Mouse (Mus musculus): ENCODE results near the gene Olfr53. TPM values are rescaled to one million over a fixed set of nuclear protein-coding genes. Genes with fewer than 3 reads are reported as not detected.

The Olfr53 gene
- not detected in 2 replicates for polyA plus RNA-seq (2015; fragmentation: Nextera tagmentation; extraction: Ambion mirVana)

GRCm38 (mm10) chr7:140646152-140646551 is at the start of gene Olfr53:
Olfr53 (plus strand) TSS chr7:140646452.

GRCm38 (mm10) chr7:140600969-140601368 is 45.3 kb upstream of the Olfr53 start, which contains the start of gene Olfr46:
Olfr46 (plus strand) TSS chr7:140601269.

GRCm38 (mm10) chr7:140628670-140629069 is 17.6 kb upstream of the Olfr53 start, which contains the start of gene Olfr61:
Olfr61 (plus strand) TSS chr7:140628970.

GRCm38 (mm10) chr7:140659630-140660029 is 13.4 kb downstream of the Olfr53 start, which contains the start of gene Olfr539:
Olfr539 (plus strand) TSS chr7:140659930.

GRCm38 (mm10) chr7:140681651-140682050 is 35.4 kb downstream of the Olfr53 start, which contains the start of gene Olfr45:
Olfr45 (plus strand) TSS chr7:140681951.

GRCm38 (mm10) chr7:140696967-140697366 is 50.7 kb downstream of the Olfr53 start, which contains the start of gene Olfr541:
Olfr541 (plus strand) TSS chr7:140697267.

Other genes with a start within 250 kb of the Olfr53 start
- not detected in 2 replicates for gene Olfr531, start 243.5 kb upstream of the Olfr53 start, polyA plus RNA-seq (2015; fragmentation: Nextera tagmentation; extraction: Ambion mirVana)
- not detected in 2 replicates for gene Olfr532, start 224.8 kb upstream of the Olfr53 start, polyA plus RNA-seq (2015; fragmentation: Nextera tagmentation; extraction: Ambion mirVana)
- not detected in 2 replicates for gene Olfr533, start 183.1 kb upstream of the Olfr53 start, polyA plus RNA-seq (2015; fragmentation: Nextera tagmentation; extraction: Ambion mirVana)
- gene Olfr535, start 162.2 kb upstream of the Olfr53 start, polyA plus RNA-seq (2015; fragmentation: Nextera tagmentation; extraction: Ambion mirVana), result not detected in 2 replicates
- gene Olfr536, start 139.1 kb upstream of the Olfr53 start, polyA plus RNA-seq (2015; fragmentation: Nextera tagmentation; extraction: Ambion mirVana), result not detected in 2 replicates
- gene Olfr538, start 78.6 kb upstream of the Olfr53 start, polyA plus RNA-seq (2015; fragmentation: Nextera tagmentation; extraction: Ambion mirVana), result not detected in 2 replicates
- not detected in 2 replicates for gene Olfr46, start 45.2 kb upstream of the Olfr53 start, polyA plus RNA-seq (2015; fragmentation: Nextera tagmentation; extraction: Ambion mirVana)
- not detected in 2 replicates for gene Olfr61, start 17.5 kb upstream of the Olfr53 start, polyA plus RNA-seq (2015; fragmentation: Nextera tagmentation; extraction: Ambion mirVana)
- not detected in 2 replicates for gene Olfr539, start 13.5 kb downstream of the Olfr53 start, polyA plus RNA-seq (2015; fragmentation: Nextera tagmentation; extraction: Ambion mirVana)
- gene Olfr45, start 35.5 kb downstream of the Olfr53 start, polyA plus RNA-seq (2015; fragmentation: Nextera tagmentation; extraction: Ambion mirVana), result not detected in 2 replicates
- gene Olfr541, start 50.8 kb downstream of the Olfr53 start, polyA plus RNA-seq (2015; fragmentation: Nextera tagmentation; extraction: Ambion mirVana), result not detected in 2 replicates
- gene Cyp2e1, start 117.3 kb downstream of the Olfr53 start, polyA plus RNA-seq (2015; fragmentation: Nextera tagmentation; extraction: Ambion mirVana), result 0.25 and 0.75 TPM in 2 replicates
- 0.19 and 0.25 TPM in 2 replicates for gene Syce1, start 141.4 kb downstream of the Olfr53 start, polyA plus RNA-seq (2015; fragmentation: Nextera tagmentation; extraction: Ambion mirVana)
- gene Zfp941, start 175.7 kb downstream of the Olfr53 start, polyA plus RNA-seq (2015; fragmentation: Nextera tagmentation; extraction: Ambion mirVana), result 0.55 and 0.98 TPM in 2 replicates
- 9.5 and 11.1 TPM in 2 replicates for gene Urah, start 188.6 kb downstream of the Olfr53 start, polyA plus RNA-seq (2015; fragmentation: Nextera tagmentation; extraction: Ambion mirVana)
- gene Scgb1c1, start 199.1 kb downstream of the Olfr53 start, polyA plus RNA-seq (2015; fragmentation: Nextera tagmentation; extraction: Ambion mirVana), result not detected in 2 replicates
- gene Odf3, start 201.4 kb downstream of the Olfr53 start, polyA plus RNA-seq (2015; fragmentation: Nextera tagmentation; extraction: Ambion mirVana), result 0.14 TPM in 1 of 2 replicates, not detected in the other
- gene Gm45785, start 209.9 kb downstream of the Olfr53 start, polyA plus RNA-seq (2015; fragmentation: Nextera tagmentation; extraction: Ambion mirVana), result not detected in 2 replicates
- gene Ric8a, start 210.5 kb downstream of the Olfr53 start, polyA plus RNA-seq (2015; fragmentation: Nextera tagmentation; extraction: Ambion mirVana), result 50.8 and 53.1 TPM in 2 replicates
- gene Bet1l, start 211.1 kb downstream of the Olfr53 start, polyA plus RNA-seq (2015; fragmentation: Nextera tagmentation; extraction: Ambion mirVana), result 39.9 and 50.6 TPM in 2 replicates
- 160 and 172 TPM in 2 replicates for gene Psmd13, start 235.5 kb downstream of the Olfr53 start, polyA plus RNA-seq (2015; fragmentation: Nextera tagmentation; extraction: Ambion mirVana)
- gene Sirt3, start 235.9 kb downstream of the Olfr53 start, polyA plus RNA-seq (2015; fragmentation: Nextera tagmentation; extraction: Ambion mirVana), result 16.6 and 18.1 TPM in 2 replicates